Mouse (Mus musculus) embryonic facial prominence, embryonic 10.5 days (tissue): Measurements from ENCODE around the gene Foxp3. TPM values are rescaled to one million over a fixed set of nuclear protein-coding genes. Genes with fewer than 3 reads are reported as not detected.
A peak's percentile ranks its signal among the peaks of the same experiment; 100 is the strongest.

Source experiments
- DNase-seq: peaks from one replicate; pipeline ENCODE4 v3.0.0-alpha.2; 2017; ENCODE audit warnings: low spot score
- H3K27ac ChIP-seq: fragments of 300-500 bp; sonication (generic); replicated peaks from 2 replicates; pipeline ENCODE4 v1.5.1; 2016; ENCODE audit warnings: mild to moderate bottlenecking
- H3K27me3 ChIP-seq: fragments of 300-500 bp; sonication (generic); replicated peaks from 2 replicates; pipeline ENCODE4 v1.6.1; 2016; ENCODE audit warnings: low read depth, mild to moderate bottlenecking; ENCODE audit not compliant: poor library complexity, severe bottlenecking
- H3K36me3 ChIP-seq: fragments of 300-500 bp; sonication (generic); replicated peaks from 2 replicates; pipeline ENCODE4 v1.6.1; 2016; ENCODE audit warnings: mild to moderate bottlenecking, moderate library complexity
- H3K4me1 ChIP-seq: fragments of 300-500 bp; sonication (generic); 2 replicates; pipeline ENCODE4 v1.6.1; 2016
- H3K4me3 ChIP-seq: fragments of 300-500 bp; sonication (generic); 2 replicates; pipeline ENCODE4 v1.5.1; 2016; ENCODE audit warnings: mild to moderate bottlenecking, moderate library complexity
- H3K9me3 ChIP-seq: fragments of 300-500 bp; sonication (generic); 2 replicates; pipeline ENCODE4 v1.6.1; 2016; ENCODE audit warnings: mild to moderate bottlenecking
- WGBS: fragments of 180-500 bp; shearing (Covaris S2); methylation state at CpG from one replicate; pipeline ENCODE4 v1.1.7; 2016; 5-methylcytosine and 5-hydroxymethylcytosine counted together
- polyA plus RNA-seq: library from polyadenylated mRNA; unstranded; fragments of >200 nt; fragmentation: Nextera tagmentation; extraction: Ambion mirVana; gene quantifications from 2 replicates; pipeline ENCODE4 v1.2.1, GENCODE M21; 2016

Gene Foxp3
- polyA plus RNA-seq, 1 experiment from 2014 or later = 0.05 TPM

- WGBS = 15% methylated on average over 42 of the region's 42 CpGs
- Histone ChIP-seq H3K27me3 (peaks cover 31% of the 10 kb centered on the region), H3K27ac (peak within 1 kb of the TSS; percentile 51; the same call in 1 of the 2 replicates), H3K4me1 (0 out of 2 replicates have a peak, but pooled peaks cover 4% of the 10 kb centered on the region), H3K36me3 (no peaks in the 10 kb centered on the region), H3K9me3 (no peaks in the 10 kb centered on the region), H3K4me3 (peak within 1 kb of the TSS; percentile 54)
- peak; percentile 92 for DNase-seq
These were observed 65.1 kb downstream of the Foxp3 start, which contains the start of gene Syp for GRCm38 (mm10) chrX:7638401-7639091. Gene Syp, plus strand, starts transcription at chrX:7638471.

- no peak for DNase-seq
- Histone ChIP-seq H3K9me3 (no peaks in the 10 kb centered on the region), H3K4me3 (peak overlapping the region; percentile 54), H3K4me1 (0 out of 2 replicates have a peak, but pooled peaks cover 4% of the 10 kb centered on the region), H3K27me3 (peaks cover 31% of the 10 kb centered on the region), H3K27ac (no peak overlapping the region), H3K36me3 (no peaks in the 10 kb centered on the region)
- WGBS = 27% methylated on average over 13 of the region's 13 CpGs
These were observed 66.3 kb downstream of the Foxp3 start for GRCm38 (mm10) chrX:7639536-7640325.

- Histone ChIP-seq H3K27ac (no peak overlapping the region), H3K4me1 (0 out of 2 replicates have a peak, but pooled peaks cover 4% of the 10 kb centered on the region), H3K4me3 (no peak overlapping the region), H3K36me3 (no peaks in the 10 kb centered on the region), H3K27me3 (peaks cover 31% of the 10 kb centered on the region), H3K9me3 (no peaks in the 10 kb centered on the region)
- 35% methylated on average over 12 of the region's 12 CpGs for WGBS
- no peak for DNase-seq
These were observed 67.3 kb downstream of the Foxp3 start for GRCm38 (mm10) chrX:7640785-7641184.

Other genes with a start within 250 kb of the Foxp3 start
- gene Usp27x, start 197.8 kb upstream of the Foxp3 start, polyA plus RNA-seq = 0.57 and 0.64 TPM in 2 replicates
- gene Ppp1r3f, start 639 bp downstream of the Foxp3 start, polyA plus RNA-seq = 1.4 and 2.2 TPM in 2 replicates
- gene Ccdc22, start 31.9 kb downstream of the Foxp3 start, polyA plus RNA-seq = 36.0 and 36.6 TPM in 2 replicates
- gene Cacna1f, start 33.4 kb downstream of the Foxp3 start, polyA plus RNA-seq = 0.05 and 0.06 TPM in 2 replicates
- 9.3 and 9.7 TPM in 2 replicates for gene Syp, start 64.8 kb downstream of the Foxp3 start, polyA plus RNA-seq
- gene Prickle3, start 83.6 kb downstream of the Foxp3 start, polyA plus RNA-seq = 4.1 and 4.2 TPM in 2 replicates
- gene Plp2, start 97.7 kb downstream of the Foxp3 start, polyA plus RNA-seq = 49.7 TPM in 2 replicates
- 0.09 TPM in 1 of 2 replicates, not detected in the other for gene Magix, start 107.6 kb downstream of the Foxp3 start, polyA plus RNA-seq
- 40.2 and 40.3 TPM in 2 replicates for gene Gpkow, start 123.5 kb downstream of the Foxp3 start, polyA plus RNA-seq
- gene Wdr45, start 140.7 kb downstream of the Foxp3 start, polyA plus RNA-seq = 22.5 and 23.8 TPM in 2 replicates
- gene Gm45208, start 148.6 kb downstream of the Foxp3 start, polyA plus RNA-seq = 0.36 and 0.61 TPM in 2 replicates
- gene Praf2, start 154.8 kb downstream of the Foxp3 start, polyA plus RNA-seq = 73.0 and 73.6 TPM in 2 replicates
- gene Ccdc120, start 177.3 kb downstream of the Foxp3 start, polyA plus RNA-seq = 20.3 and 22.1 TPM in 2 replicates
- 26.8 and 28.3 TPM in 2 replicates for gene Tfe3, start 188.9 kb downstream of the Foxp3 start, polyA plus RNA-seq
- gene Gripap1, start 216.1 kb downstream of the Foxp3 start, polyA plus RNA-seq = 42.5 and 45.3 TPM in 2 replicates
- 1.4 and 2.2 TPM in 2 replicates for gene Kcnd1, start 248.6 kb downstream of the Foxp3 start, polyA plus RNA-seq